Mouse (Mus musculus) kidney, postnatal 25 days (tissue): ENCODE measurements around the gene Nell2.

Source experiments
- DNase-seq, 2 experiments: peaks; one replicate each; pipeline ENCODE4 v3.0.0; 2021; ENCODE audit warnings: mixed read lengths in 2 of 2

The Nell2 gene

DNA sequence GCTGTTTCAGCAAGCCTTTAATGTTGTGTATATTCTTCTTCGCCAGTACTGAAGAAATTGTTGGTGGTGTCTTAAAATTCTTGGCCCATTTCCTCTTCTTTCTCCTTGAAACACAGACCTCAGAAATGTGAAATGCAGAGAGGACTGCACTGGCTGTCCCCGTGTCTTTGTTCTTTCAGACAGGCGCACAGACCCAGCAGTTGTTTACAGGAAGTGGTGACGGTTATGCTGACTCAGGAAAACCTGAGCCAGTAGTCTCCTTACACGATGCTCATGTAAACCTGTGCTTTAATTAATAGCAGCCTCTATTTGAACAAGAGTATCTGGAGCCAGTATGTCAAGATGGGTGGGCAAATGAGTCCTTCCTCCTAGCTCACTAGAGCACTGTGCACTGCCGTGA, 61.2 kb downstream of the Nell2 start:
- DNase-seq: no peak

DNA sequence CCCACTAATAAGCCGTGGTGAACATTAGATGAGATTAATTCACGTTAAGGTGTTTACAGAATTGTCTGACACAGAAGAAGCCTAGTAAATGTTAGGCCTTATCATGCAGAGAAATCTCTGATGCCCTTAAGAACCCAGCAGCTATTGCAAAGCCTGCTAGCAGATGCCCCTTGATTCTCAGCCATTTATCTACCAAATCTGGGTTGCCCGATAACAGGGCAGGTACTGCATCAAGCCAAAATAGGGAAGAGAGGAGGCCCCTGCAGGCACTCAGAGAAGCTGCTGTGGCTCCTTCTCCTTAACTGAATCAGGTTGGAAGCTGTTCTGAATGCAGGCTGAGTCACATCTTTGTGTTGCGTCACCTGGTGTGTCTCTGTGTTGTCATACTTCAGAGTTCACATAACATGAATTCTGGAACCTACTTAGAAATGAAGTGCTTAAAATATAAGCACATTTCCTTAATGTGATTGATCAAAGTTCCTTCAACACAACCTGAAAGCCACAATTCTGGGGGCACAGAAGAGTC, 68.3 kb downstream of the Nell2 start:
- DNase-seq: no peak

DNA sequence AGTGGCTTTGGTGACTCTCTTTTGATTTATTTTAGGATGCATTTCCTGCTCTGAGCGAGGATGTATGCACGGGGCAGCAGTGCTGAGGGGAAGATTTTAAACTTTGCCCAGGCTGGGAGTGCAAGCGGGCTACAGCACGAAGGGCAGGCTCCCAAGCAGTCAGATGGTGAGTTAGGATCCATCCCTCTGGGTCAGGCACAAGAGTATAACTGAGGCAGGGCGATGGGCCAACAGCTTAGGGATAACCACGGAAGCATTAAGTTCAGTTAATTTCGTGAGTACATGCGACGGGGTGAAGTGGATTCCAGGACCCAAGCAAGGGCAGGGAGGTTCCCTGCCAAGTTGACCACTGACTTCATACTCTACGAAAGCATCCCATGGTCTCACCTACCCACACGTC, 83.8 kb downstream of the Nell2 start:
- no peak for DNase-seq

DNA sequence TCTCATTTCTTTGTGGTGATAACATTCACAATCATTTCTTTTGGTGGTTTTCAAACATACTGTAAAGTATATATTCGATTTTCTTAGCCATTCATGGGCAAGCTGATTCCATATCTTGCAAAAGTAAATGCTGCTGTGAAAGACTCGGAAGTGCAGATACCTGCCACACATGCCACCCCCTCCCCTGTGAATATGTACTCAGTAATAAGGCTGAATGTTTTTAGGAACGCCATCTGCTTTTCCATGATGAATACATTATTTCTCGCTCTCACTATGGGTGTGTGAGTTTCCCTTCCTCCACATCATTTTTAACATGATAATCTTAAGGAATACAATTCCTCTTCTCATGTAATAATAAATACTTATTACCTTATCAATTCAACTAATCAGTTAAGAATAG, 90.6 kb downstream of the Nell2 start:
- DNase-seq: no peak

DNA sequence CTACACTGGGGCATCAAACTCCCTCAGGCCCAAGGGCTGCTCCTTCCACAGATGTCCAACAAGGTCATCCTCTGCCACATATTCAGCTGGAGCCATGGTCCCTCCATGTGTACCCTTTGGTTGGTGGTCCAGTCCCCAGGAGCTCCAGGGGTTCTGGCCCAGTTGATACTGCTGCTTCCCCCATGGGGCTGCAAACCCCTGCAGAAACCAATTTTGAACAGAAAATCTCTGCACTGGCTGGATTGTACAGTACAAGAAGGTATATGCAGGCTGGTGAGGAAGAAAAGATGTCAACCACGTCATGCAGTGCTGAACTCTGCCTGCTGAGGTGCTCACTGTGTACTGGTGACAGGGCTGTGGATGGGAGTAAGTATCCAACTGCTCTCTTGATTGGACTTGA, 92.1 kb downstream of the Nell2 start:
- DNase-seq: no peak

DNA sequence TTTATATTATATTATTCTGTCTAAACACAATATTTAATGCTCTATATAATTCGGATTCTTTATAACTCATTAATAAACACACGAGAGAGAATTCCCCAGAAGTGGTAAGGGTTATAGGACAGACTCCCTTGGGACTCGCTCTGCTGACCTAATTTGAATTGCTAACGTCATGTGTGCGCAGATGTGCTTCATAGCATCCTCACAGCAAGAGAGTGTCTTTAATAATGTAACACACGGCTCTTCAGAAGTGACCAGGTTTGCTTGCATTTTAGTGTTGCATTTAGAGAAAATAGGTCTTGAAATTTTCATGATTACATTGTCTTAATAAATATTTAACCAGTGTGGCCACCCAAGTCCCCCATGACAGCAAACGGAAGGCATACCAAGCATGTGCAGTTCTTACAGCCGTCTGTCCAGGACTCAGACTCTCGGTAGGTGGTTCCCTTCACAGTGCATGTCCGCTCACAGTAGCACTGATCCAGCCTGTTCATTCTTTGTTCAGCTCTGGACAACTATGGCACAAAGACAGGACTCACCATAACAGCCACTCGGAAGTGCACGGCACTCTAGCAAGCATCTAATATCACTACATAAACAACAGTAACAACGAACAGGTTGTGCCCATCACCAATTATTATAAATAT, 97.1 kb downstream of the Nell2 start:
- no peak for DNase-seq

DNA sequence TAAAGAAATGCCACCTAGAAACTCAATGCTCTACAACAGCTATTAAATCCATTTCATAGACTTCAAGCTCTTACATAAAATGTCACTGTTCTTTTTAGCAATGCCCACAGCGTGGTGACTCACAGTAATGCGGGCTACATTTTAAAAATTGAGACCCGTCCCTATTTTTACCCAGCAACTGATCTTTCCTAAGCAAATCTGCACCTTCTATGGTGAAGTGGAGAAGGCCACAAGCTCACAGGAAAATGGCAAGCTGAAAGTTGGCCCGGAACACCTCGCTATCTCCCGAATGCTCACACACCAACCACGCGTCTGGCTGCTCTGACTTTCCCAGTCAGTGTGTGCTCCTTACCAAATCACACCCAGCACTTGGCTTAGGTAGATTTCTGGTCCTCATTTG, 98.4 kb downstream of the Nell2 start:
- DNase-seq: no peak

DNA sequence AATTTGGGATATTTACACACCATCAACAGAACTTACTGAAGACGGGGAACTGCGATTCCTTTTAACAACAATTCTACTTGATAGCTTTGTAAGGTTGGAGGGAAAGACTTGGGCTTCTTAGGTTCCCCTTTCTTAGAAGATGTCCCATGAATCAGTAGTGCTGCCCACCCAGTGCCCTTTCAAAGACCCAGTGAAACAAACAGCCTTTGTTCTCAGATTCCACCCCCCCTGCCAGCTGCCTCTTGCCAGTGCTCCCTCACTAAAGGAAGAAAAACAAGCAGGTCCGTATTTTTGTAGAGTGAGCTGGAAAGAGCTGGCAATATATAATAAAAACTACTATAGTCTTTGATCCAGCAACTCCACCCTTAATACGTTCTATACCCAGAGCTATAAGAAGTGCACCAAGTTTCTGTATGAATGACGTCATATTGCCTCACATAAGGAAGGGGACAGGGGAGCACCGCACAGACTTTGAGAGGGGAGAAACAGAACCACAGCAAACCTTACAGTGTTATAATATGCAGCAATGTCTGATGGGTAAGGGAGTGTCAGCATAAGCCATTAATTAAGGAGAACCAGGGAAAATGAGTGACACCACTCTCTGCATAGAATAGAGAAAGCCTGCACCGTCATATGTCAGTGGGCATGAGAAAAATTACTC, 100.2 kb downstream of the Nell2 start:
- no peak for DNase-seq

DNA sequence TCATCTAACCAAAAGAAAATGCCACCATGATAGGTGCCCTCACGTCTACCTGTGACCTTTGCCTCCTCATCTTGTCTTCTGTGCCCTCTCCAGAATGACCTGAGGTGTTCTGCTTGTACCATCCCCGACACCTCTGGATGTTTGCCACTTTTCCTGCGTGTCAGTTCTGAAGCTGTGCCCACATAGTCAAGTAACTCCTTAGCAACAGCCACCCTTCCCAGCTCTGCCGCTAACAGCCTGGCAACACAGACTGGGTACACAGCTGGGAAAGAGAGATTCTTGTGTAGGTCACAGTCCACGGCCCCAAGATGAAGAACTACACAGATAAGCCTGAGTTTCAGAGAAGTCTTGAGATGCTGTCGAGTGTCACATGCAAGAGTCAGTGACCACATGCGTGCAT, 103.3 kb downstream of the Nell2 start:
- DNase-seq: no peak

DNA sequence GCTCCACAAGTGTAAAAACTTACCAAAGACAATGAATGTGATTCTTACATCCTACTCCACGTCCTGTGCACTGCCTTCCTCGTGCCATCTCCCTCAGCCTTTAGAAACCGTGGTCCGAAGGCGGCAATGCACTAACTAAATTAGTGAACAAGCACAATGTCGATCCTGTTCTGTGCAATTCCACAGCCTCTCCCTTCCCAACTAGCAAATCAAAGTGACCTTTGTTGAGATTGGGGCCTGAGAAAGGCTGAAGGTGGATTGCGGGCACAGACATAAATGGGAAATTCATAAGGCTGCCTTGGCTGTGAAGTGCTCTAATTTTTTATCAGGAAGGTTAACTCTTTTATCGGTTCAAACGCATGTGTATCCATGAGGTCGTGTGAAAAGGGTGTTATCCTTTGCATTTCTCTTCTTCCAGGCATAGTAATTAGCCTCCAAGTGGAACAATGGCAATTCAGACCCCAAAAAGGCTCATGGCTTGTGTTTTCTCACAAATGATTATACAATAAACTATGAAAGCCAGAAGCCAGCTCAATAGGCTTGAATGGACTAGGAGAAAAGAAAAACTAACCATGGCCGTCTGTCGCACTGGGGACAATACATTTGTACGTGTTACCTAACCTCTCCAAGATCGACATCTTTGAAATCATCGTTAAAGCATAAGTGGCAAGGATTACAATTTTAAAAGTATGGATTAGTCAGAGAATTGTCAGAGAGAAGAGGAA, 106.0 kb downstream of the Nell2 start:
- DNase-seq: no peak

DNA sequence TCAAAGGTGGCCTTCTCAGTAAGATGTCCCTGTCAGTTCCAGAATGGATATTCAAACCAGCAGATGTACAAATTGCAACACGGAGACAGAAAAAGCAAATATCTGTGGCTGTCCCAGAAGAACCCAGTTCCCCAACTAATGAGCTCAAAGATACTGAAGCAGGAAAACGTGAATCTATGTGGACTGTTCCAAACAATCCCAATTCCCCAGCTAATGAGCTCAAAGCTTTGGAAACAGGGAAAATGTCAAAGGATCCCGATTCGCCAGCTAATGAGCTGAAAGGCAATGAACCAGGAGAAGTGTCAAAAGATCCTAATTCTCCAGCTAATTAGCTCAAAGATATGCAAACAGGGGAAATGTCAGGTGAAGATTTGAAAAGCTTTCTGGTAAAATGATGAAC, 109.7 kb downstream of the Nell2 start:
- DNase-seq: no peak

DNA sequence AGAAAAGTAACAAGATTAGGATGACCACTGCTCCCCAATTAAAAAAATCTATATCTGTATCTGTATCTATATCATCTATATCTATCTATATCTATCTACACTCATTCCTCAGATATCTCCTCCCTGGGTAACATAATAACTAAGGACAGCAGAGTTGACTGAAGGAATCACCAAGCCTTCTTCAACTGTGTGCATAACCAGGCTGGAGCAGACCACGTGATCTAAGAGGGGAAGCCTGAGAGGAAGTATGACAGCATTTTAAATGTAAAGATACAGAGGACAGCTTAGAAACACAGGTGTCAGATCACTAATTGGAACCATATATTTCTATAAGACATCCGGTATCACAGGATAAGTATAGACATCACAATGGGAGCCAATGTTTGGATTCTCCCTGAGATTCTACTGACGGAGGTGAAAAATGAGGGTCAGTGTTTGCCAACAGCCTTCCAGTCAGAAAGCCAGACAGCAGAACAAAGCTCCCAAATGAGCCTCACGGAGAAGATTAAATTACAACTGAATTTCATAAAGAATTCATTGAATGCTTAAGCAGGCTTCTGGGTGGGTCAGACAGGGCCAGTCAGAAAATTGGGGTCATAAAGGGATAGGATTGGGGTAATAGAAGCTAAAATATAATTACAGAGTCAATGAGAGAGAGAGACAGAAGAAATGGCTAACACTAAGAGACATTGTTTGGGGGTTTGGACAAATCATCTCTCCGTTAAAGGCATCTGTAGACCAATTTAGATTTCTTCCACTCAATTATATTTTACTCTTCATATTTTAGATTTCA, 116.2 kb downstream of the Nell2 start:
- DNase-seq: no peak

DNA sequence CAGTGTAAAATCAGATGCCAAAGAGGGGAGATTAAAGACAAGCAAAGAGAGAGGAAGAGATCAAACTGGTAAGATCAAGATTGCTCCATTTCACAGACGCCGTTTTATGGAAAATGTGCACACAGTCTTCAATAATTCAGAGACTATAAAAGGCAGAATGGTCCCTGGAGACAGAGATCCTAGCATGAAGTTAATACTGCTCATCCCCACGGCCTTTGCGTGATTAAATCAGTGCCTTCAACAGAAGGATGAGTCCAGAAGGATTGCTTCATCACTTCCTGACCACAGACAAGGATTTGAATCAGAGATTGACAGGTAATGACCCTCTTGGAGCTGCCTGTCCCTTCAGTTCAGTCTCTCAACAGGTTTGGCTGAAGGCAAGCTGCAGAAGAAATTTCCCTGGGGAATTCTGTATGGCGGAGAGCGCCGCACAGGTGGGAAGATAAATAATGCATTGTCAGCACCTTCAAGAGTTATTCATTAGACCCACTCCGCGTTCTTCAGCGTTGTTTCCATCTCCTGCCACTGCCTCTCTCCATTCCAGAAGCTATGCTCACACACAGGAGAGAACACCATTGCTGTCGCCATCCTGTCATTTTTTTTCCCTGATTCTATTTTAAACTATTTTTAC, 118.0 kb downstream of the Nell2 start:
- no peak for DNase-seq

DNA sequence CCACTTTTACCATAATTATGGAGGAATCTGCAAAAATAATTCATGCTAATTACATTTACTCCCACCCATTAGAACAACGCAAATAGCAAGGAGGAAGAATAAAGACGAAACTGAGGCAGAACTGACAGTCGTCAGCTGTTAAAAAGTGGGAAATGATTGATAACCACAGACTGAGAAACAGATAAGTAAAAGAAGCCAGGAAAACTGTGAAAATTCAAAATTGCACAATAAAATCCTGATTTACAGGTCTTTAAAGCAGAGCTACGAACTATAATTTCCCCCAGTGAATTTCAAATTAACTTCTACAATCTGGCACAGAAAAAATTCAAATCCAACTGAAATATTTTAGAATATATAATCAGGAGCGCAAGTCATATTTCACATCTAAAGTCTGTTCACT, 138.0 kb downstream of the Nell2 start:
- no peak for DNase-seq

DNA sequence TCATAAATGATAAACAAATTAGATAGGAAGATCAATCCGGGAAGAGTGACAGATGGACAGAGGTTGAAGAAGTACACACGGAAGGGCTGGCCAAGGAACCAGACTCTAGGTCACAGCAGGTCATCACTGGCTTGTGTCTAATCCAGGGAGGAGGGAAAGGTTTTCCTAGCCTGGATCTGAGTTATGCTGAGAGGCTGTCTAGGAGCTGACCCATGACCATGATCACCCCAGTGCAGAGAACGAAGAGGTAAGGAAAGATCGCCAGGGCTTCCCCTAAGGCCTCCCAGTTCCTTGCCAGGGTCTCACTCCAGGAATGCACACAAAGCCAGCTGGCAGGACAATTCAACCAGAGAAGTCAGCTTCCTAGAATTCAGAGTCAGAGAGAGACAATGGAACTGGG, 139.4 kb downstream of the Nell2 start:
- DNase-seq: no peak

DNA sequence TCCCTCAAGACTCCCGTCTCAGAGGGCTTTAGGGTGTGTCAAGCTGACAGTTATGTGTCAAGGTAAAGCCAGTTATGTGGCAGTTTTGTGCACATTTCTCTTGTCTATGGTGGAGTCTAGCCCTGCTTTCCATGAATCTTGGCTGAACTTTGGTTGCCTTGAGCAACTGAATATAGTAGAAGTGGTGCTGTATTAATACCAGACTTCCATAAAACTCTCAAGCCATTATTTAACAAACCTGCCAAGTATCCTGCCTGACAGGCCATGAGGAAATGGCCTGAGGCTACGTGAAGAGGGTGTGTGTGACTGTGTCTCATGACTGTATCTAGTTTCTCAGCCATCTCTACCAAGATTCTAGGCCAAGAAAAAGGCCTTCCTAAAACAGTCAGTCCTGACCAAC, 147.5 kb downstream of the Nell2 start:
- DNase-seq: no peak

DNA sequence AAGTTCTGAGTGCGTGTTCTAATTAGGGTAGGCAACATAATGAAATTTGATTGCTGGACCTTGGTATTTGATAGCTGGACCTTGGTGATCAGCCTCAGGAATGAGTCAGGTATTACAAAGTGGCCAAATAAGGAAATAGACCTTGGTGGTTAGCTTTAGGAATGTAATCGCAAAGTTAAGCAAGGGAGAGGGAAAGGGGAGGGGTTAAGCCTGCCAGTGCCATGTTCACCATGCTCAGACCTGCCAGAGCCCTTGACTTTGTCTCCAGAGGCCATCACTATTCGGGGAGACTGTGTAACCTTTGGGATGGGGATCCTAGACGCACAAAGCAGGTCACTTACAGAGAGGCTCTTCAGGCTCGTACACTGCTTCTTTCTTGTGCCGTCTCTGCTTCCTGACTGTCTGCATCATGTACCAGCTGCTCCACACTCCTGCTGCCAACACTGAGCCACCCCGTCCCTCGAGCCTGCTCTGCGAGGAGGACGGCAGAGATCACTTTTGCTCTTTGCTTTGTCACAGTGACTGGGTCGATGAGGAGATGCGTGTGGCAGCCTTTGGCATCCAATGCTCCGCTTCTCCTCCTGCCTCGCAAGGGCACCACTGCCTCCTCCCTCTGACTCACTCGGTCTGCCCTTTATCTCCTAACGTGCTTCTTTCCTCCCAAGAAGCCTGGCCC, 157.5 kb downstream of the Nell2 start:
- no peak for DNase-seq

DNA sequence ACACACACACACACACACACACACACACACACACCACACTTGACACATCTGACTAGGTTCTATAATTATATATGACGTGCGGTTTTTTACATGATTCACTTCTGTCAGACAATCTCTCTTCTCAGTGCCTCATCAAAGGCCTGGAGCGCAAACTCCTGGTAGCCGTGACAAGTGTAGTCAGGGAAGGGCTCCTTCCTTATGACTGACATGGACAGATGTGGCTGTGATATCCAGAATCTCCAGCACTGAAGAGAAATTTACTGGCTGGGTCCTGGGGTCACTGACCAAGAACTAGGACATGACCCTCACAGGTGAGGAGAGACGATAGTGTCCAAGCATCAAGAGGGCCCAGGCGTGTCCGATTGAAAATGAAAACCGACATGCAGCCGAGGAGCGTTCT, 160.2 kb downstream of the Nell2 start:
- no peak for DNase-seq

DNA sequence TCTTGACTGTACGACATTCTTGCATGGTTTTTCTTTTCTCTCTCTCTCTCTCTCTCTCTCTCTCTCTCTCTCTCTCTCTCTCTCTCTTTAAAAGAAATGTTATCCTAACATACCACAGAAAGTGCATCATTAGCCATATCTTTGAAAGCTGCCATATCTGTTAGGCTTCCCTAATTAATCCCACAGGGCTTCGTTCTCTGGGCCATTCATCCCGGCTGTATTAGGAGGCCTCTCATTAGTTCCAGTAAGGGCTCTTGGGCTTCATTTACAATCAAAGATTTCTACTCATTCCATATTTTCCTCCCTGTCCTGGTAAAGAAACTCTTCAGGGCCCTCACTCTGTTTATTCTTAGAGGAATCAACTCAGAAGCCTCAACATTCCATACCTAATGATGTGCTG, 161.9 kb downstream of the Nell2 start:
- DNase-seq: no peak

DNA sequence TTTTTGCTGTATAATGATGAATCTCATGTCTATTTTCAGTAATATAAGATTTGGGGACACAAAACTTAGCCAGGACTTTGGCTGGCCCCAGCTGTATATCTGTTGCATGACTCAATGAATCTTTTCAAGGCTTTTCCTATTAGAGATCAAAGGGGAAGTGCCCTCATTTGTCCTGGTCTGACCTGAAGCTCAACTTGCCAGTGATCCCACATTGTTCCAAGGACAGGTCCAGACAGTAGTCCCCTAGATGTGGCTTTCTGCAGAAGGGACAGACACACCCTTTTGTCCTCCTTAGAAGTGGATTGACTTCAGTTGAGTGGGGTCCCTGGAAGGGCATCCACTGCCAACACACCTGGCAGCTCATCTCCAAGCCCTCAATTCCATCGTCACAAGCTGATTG, 173.6 kb downstream of the Nell2 start:
- DNase-seq: peak in 1 of 2 experiments; percentile 13

DNA sequence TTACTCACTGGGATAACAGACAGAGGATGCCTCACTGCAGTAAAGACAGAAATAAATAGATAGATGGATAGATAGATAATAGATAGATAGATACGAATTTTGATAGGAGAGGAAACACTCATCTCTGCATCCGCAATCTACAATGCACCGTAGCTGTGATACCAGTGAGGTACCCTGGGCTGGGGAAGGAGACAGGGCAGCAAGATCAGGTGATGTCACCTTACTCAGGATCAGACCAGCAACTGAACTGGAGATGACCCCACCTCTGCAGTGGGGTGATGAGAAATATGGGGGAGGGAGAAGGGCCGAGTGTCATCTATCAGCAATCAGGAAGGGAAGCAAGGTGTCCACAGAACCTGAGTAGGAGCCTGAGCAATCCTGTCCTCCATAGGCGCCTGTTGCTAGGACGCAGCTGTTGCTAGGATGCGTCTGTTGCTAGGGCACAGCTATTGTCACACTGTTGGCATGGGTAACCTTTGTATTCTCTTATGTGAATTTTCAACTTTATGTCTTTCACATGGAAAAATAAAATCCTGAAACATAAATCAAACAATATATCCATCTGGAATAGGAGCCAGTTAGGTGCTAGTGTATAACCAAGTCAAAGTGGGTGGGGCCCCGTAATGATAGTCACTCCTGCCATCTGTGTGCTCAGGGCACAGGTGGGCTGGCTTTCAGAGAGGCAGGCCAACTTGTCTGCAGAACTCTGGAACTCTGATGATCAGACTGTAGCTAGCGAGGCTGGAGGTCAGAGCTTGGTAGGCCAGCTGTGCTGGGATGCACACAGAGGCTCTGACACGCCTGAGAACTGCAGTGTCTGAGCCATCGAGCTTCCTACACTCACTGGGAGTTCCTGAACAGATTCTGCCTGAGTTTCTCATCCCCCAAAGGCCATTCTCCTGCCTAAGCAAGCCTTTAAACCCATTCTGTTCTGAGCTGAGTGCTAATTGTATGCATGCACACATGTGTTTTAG, 193.7 kb downstream of the Nell2 start:
- no peak for DNase-seq
